Mouse (Mus musculus) heart, postnatal 0 days (tissue): Measurements from ENCODE around the gene Gabra5.

ENCODE experiments used
- CTCF ChIP-seq: IDR thresholded peaks from 2 replicates; pipeline ENCODE4 v1.5.1; 2016; ENCODE audit warnings: antibody characterized with exemption, control low read depth, low read depth
- EP300 ChIP-seq: IDR thresholded peaks from 2 replicates; pipeline ENCODE4 v1.6.1; 2016; ENCODE audit warnings: antibody characterized with exemption, low read depth

DNA sequence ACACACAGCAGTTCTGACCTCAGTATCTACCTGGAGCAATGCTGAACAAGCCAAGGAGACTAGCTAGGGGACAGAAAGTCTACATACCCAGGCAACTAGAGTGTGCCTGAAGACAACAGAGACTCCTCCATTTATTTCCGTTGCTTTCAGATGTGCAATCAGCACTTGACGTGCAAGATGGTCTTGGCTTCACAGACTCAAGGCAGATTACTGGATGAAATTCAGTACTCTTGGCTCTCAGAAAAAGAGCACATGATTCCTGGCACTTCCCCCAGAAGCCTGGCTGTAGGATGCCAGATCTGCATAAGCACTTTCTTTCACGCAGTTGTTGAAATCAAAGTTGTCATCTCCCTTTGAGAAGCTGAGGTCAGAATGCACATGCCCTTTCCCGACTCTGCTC lies 18.1 kb downstream of the Gabra5 start:
- TF ChIP-seq CTCF (no peak), EP300 (no peak)
